Mouse (Mus musculus) adipocyte (in vitro differentiated cells): Measurements from ENCODE around the gene Rpl6.
"Not testable (repeated sequence)": the region's sequence is repeated elsewhere in the genome, so short reads cannot be mapped to it uniquely, and the experiment has no call there.

ENCODE experiments used
- DNase-seq: peaks from one replicate; pipeline ENCODE4 v3.0.0-alpha.2; 2016; ENCODE audit warnings: low spot score

Gene Rpl6

GRCm38 (mm10) chr5:121225854-121226253 lies 21.6 kb downstream of the Rpl6 start:
- DNase-seq: no peak

- no peak for DNase-seq
Measured at GRCm38 (mm10) chr5:121226406-121226805, 22.1 kb downstream of the Rpl6 start.

GRCm38 (mm10) chr5:121226845-121227244 lies 22.6 kb downstream of the Rpl6 start:
- no peak for DNase-seq

GRCm38 (mm10) chr5:121227330-121227729 lies 23.0 kb downstream of the Rpl6 start:
- not testable (repeated sequence) for DNase-seq

- no peak for DNase-seq
Measured at GRCm38 (mm10) chr5:121229182-121229581, 24.9 kb downstream of the Rpl6 start.

GRCm38 (mm10) chr5:121230811-121231210 lies 26.5 kb downstream of the Rpl6 start:
- no peak for DNase-seq

- DNase-seq: no peak
Measured at GRCm38 (mm10) chr5:121232789-121233188, 28.5 kb downstream of the Rpl6 start.

GRCm38 (mm10) chr5:121233726-121234125 lies 29.4 kb downstream of the Rpl6 start:
- no peak for DNase-seq

- no peak for DNase-seq
Measured at GRCm38 (mm10) chr5:121236171-121236570, 31.9 kb downstream of the Rpl6 start.

- no peak for DNase-seq
Measured at GRCm38 (mm10) chr5:121238208-121238607, 33.9 kb downstream of the Rpl6 start.

- no peak for DNase-seq
Measured at GRCm38 (mm10) chr5:121239846-121240245, 35.6 kb downstream of the Rpl6 start.

GRCm38 (mm10) chr5:121241182-121241581 lies 36.9 kb downstream of the Rpl6 start:
- no peak for DNase-seq

- DNase-seq: no peak
Measured at GRCm38 (mm10) chr5:121242261-121242660, 38.0 kb downstream of the Rpl6 start.

- DNase-seq: no peak
Measured at GRCm38 (mm10) chr5:121242701-121243100, 38.4 kb downstream of the Rpl6 start.

- DNase-seq: no peak
Measured at GRCm38 (mm10) chr5:121243676-121244364, 39.5 kb downstream of the Rpl6 start.

GRCm38 (mm10) chr5:121244365-121244731 lies 40.1 kb downstream of the Rpl6 start:
- no peak for DNase-seq

- no peak for DNase-seq
Measured at GRCm38 (mm10) chr5:121245201-121245600, 40.9 kb downstream of the Rpl6 start.

GRCm38 (mm10) chr5:121248766-121249394 lies 44.6 kb downstream of the Rpl6 start:
- no peak for DNase-seq

- no peak for DNase-seq
Measured at GRCm38 (mm10) chr5:121249693-121250092, 45.4 kb downstream of the Rpl6 start.

GRCm38 (mm10) chr5:121251813-121252212 lies 47.5 kb downstream of the Rpl6 start:
- no peak for DNase-seq

GRCm38 (mm10) chr5:121253816-121254497 lies 49.7 kb downstream of the Rpl6 start:
- no peak for DNase-seq

GRCm38 (mm10) chr5:121254977-121255376 lies 50.7 kb downstream of the Rpl6 start:
- DNase-seq: no peak
